Mouse (Mus musculus): Measurements from ENCODE around the gene Agfg2. TPM values are rescaled to one million over a fixed set of nuclear protein-coding genes. Genes with fewer than 3 reads are reported as not detected.
A peak's percentile ranks its signal among the peaks of the same experiment; 100 is the strongest.

The Agfg2 gene
- total RNA-seq, 2 experiments from 2014 or later, result 28.5 to 31.9 TPM

- DNase-seq (ENCODE audit: low spot score in 2 of 2), result no peak
Observed at GRCm38 (mm10) chr5:137683388-137684293, 885 bp downstream of the Agfg2 start.

- DNase-seq (ENCODE audit: low spot score in 2 of 2), result no peak
Observed at GRCm38 (mm10) chr5:137682526-137682925, 2.0 kb downstream of the Agfg2 start.

- no peak for DNase-seq (ENCODE audit: low spot score in 2 of 2)
Observed at GRCm38 (mm10) chr5:137679726-137680125, 4.8 kb downstream of the Agfg2 start.

- no peak for DNase-seq (ENCODE audit: low spot score in 2 of 2)
Observed at GRCm38 (mm10) chr5:137678736-137679135, 5.8 kb downstream of the Agfg2 start.

- DNase-seq (ENCODE audit: low spot score in 2 of 2), result no peak
Observed at GRCm38 (mm10) chr5:137677859-137678258, 6.7 kb downstream of the Agfg2 start.

GRCm38 (mm10) chr5:137674786-137675185 lies 9.7 kb downstream of the Agfg2 start:
- DNase-seq (ENCODE audit: low spot score in 2 of 2), result no peak

GRCm38 (mm10) chr5:137673015-137673414 lies 11.5 kb downstream of the Agfg2 start:
- no peak for DNase-seq (ENCODE audit: low spot score in 2 of 2)

- DNase-seq (ENCODE audit: low spot score in 2 of 2), result no peak
Observed at GRCm38 (mm10) chr5:137672361-137672760, 12.2 kb downstream of the Agfg2 start.

- DNase-seq (ENCODE audit: low spot score in 2 of 2), result peak; percentile 21 to 72
Observed at GRCm38 (mm10) chr5:137671443-137672240, 12.9 kb downstream of the Agfg2 start.

- no peak for DNase-seq (ENCODE audit: low spot score in 2 of 2)
Observed at GRCm38 (mm10) chr5:137670240-137670639, 14.3 kb downstream of the Agfg2 start.

- no peak for DNase-seq (ENCODE audit: low spot score in 2 of 2)
Observed at GRCm38 (mm10) chr5:137668971-137669370, 15.6 kb downstream of the Agfg2 start.

GRCm38 (mm10) chr5:137663057-137663456 lies 21.5 kb downstream of the Agfg2 start:
- DNase-seq (ENCODE audit: low spot score in 2 of 2), result no peak

GRCm38 (mm10) chr5:137660064-137660688 lies 24.4 kb downstream of the Agfg2 start:
- DNase-seq (ENCODE audit: low spot score in 2 of 2), result peak in 1 of 2 experiments; percentile 41

- DNase-seq (ENCODE audit: low spot score in 2 of 2), result peak in 1 of 2 experiments; percentile 71
Observed at GRCm38 (mm10) chr5:137656977-137657376, 27.5 kb downstream of the Agfg2 start.

- no peak for DNase-seq (ENCODE audit: low spot score in 2 of 2)
Observed at GRCm38 (mm10) chr5:137654746-137655145, 29.8 kb downstream of the Agfg2 start.

GRCm38 (mm10) chr5:137653366-137653765 lies 31.2 kb downstream of the Agfg2 start:
- DNase-seq (ENCODE audit: low spot score in 2 of 2), result no peak

GRCm38 (mm10) chr5:137652474-137652873 lies 32.1 kb downstream of the Agfg2 start:
- peak in 1 of 2 experiments; percentile 39 for DNase-seq (ENCODE audit: low spot score in 2 of 2)

- no peak for DNase-seq (ENCODE audit: low spot score in 2 of 2)
Observed at GRCm38 (mm10) chr5:137649669-137650571, 34.6 kb downstream of the Agfg2 start.

GRCm38 (mm10) chr5:137649251-137649650 lies 35.3 kb downstream of the Agfg2 start:
- DNase-seq (ENCODE audit: low spot score in 2 of 2), result no peak

- DNase-seq (ENCODE audit: low spot score in 2 of 2), result no peak
Observed at GRCm38 (mm10) chr5:137647827-137648601, 36.5 kb downstream of the Agfg2 start.

Data from adrenal gland, postnatal 4 days (tissue).